Mouse (Mus musculus) MEL (cell line): ENCODE results near the gene Hagh. TPM values are rescaled to one million over a fixed set of nuclear protein-coding genes. Genes with fewer than 3 reads are reported as not detected.

Experiments
- DNase-seq: peaks from one replicate; pipeline ENCODE4 v3.0.0; 2011; ENCODE audit warnings: low read depth, low spot score
- H3K27ac ChIP-seq: 2 replicates; pipeline ENCODE4 v1.5.1; 2012; ENCODE audit warnings: low read depth, mild to moderate bottlenecking, control low read depth, low read length, moderate library complexity; ENCODE audit not compliant: control insufficient read depth
- H3K27me3 ChIP-seq, 2 experiments: fragments of 150-350 bp in 1 of 2; sonication (generic) in 1 of 2; 2 replicates each; pipeline ENCODE4 v1.6.1; 2012; ENCODE audit warnings: low read length in 2 of 2, mild to moderate bottlenecking in 2 of 2, improper control_type of control experiment in 1 of 2, moderate library complexity in 1 of 2; ENCODE audit not compliant: insufficient read depth in 2 of 2, control insufficient read depth in 1 of 2
- H3K36me3 ChIP-seq, 2 experiments: 2 replicates each; pipeline ENCODE4 v1.6.1; 2012 to 2014; ENCODE audit warnings: low read length in 2 of 2, improper control_type of control experiment in 1 of 2, inconsistent platforms in 1 of 2, mild to moderate bottlenecking in 1 of 2; ENCODE audit not compliant: insufficient read depth in 2 of 2, control insufficient read depth in 1 of 2
- H3K4me1 ChIP-seq, 2 experiments: fragments of 150-350 bp in 1 of 2; sonication (generic) in 1 of 2; 2 replicates each; pipeline ENCODE4 v1.6.1; 2012; ENCODE audit warnings: low read length in 2 of 2, improper control_type of control experiment in 1 of 2, mild to moderate bottlenecking in 1 of 2; ENCODE audit not compliant: insufficient read depth in 2 of 2, control insufficient read depth in 1 of 2
- H3K4me3 ChIP-seq, 2 experiments: fragments of 150-350 bp in 1 of 2; sonication (generic) in 1 of 2; 2 replicates each; pipeline ENCODE4 v1.5.1; 2012; ENCODE audit warnings: low read depth in 2 of 2, low read length in 2 of 2, mild to moderate bottlenecking in 2 of 2, moderate library complexity in 2 of 2, control low read depth in 1 of 2, improper control_type of control experiment in 1 of 2; ENCODE audit not compliant: control insufficient read depth in 1 of 2, insufficient read depth in 1 of 2
- H3K79me2 ChIP-seq: 2 replicates; pipeline ENCODE4 v1.6.1; 2012; ENCODE audit warnings: mild to moderate bottlenecking, low read length, moderate library complexity; ENCODE audit not compliant: control insufficient read depth, poor library complexity, insufficient read depth
- H3K9ac ChIP-seq: 2 replicates; pipeline ENCODE4 v1.6.1; 2012; ENCODE audit warnings: low read depth, mild to moderate bottlenecking, control low read depth, low read length, moderate library complexity; ENCODE audit not compliant: control insufficient read depth, poor library complexity, severe bottlenecking
- H3K9me3 ChIP-seq: fragments of 150-350 bp; sonication (generic); replicated peaks from 2 replicates; pipeline ENCODE4 v1.6.1; 2012; ENCODE audit warnings: mild to moderate bottlenecking, low read length, improper control_type of control experiment, moderate library complexity; ENCODE audit not compliant: insufficient read depth
- BHLHE40 ChIP-seq: IDR thresholded peaks from 2 replicates; pipeline ENCODE4 v1.6.1; 2012; ENCODE audit warnings: low read depth, mild to moderate bottlenecking, inconsistent platforms, low read length, improper control_type of control experiment, borderline replicate concordance
- CHD1 ChIP-seq: IDR thresholded peaks from 2 replicates; pipeline ENCODE4 v1.6.1; 2012; ENCODE audit warnings: low read depth, mild to moderate bottlenecking, inconsistent platforms, low read length, improper control_type of control experiment
- CHD2 ChIP-seq: IDR thresholded peaks from 2 replicates; pipeline ENCODE4 v1.6.1; 2011; ENCODE audit warnings: low read length, improper control_type of control experiment
- CTCF ChIP-seq, 3 experiments: IDR thresholded peaks in 2 of 3; conservative IDR thresholded peaks in 1 of 3; 2 replicates each; pipeline ENCODE4 v1.5.1; 2011 to 2012; ENCODE audit warnings: low read length in 3 of 3, low read depth in 2 of 3, mild to moderate bottlenecking in 2 of 3, improper control_type of control experiment in 1 of 3, inconsistent platforms in 1 of 3, mixed read lengths in 1 of 3, moderate library complexity in 1 of 3; ENCODE audit not compliant: control insufficient read depth in 1 of 3, insufficient read depth in 1 of 3, poor library complexity in 1 of 3, severe bottlenecking in 1 of 3
- EP300 ChIP-seq, 2 experiments: IDR thresholded peaks; 2 replicates each; pipeline ENCODE4 v1.6.1; 2011; ENCODE audit warnings: improper control_type of control experiment in 2 of 2, low read length in 2 of 2, low read depth in 1 of 2, mild to moderate bottlenecking in 1 of 2
- MAFK ChIP-seq: IDR thresholded peaks from 2 replicates; pipeline ENCODE4 v1.6.1; 2011; ENCODE audit warnings: low read depth, mild to moderate bottlenecking, low read length, improper control_type of control experiment, borderline replicate concordance
- MAX ChIP-seq: IDR thresholded peaks from 2 replicates; pipeline ENCODE4 v1.6.1; 2011; ENCODE audit warnings: low read length, improper control_type of control experiment
- MAZ ChIP-seq: IDR thresholded peaks from 2 replicates; pipeline ENCODE4 v1.6.1; 2012; ENCODE audit warnings: low read depth, mild to moderate bottlenecking, inconsistent platforms, low read length, improper control_type of control experiment
- NELFE ChIP-seq: IDR thresholded peaks from 2 replicates; pipeline ENCODE4 v1.6.1; 2011; ENCODE audit warnings: low read depth, low read length, improper control_type of control experiment
- POLR2A ChIP-seq, 2 experiments: IDR thresholded peaks; 2 replicates each; pipeline ENCODE4 v1.6.1; 2011 to 2012; ENCODE audit warnings: low read length in 2 of 2, mild to moderate bottlenecking in 2 of 2, control low read depth in 1 of 2, improper control_type of control experiment in 1 of 2, low read depth in 1 of 2, moderate library complexity in 1 of 2; ENCODE audit not compliant: control insufficient read depth in 1 of 2, insufficient read depth in 1 of 2, poor library complexity in 1 of 2
- USF2 ChIP-seq, 2 experiments: IDR thresholded peaks; 2 replicates each; pipeline ENCODE4 v1.6.1; 2011 to 2012; ENCODE audit warnings: improper control_type of control experiment in 2 of 2, low read length in 2 of 2, borderline replicate concordance in 1 of 2, inconsistent platforms in 1 of 2, low read depth in 1 of 2, mild to moderate bottlenecking in 1 of 2; ENCODE audit not compliant: insufficient read depth in 1 of 2
- ZNF384 ChIP-seq: IDR thresholded peaks from 2 replicates; pipeline ENCODE4 v1.6.1; 2012; ENCODE audit warnings: low read depth, mild to moderate bottlenecking, inconsistent platforms, low read length, improper control_type of control experiment
- polyA plus RNA-seq, 2 experiments: library from polyadenylated mRNA; stranded (reverse) in 1 of 2; unstranded in 1 of 2; fragments of >175 nt in 1 of 2; fragments of >200 nt in 1 of 2; gene quantifications; 2 replicates each; pipeline versions ENCODE4 v1.2.1 to v1.2.4; 2012; ENCODE audit warnings: low replicate concordance in 2 of 2, low read depth in 1 of 2; ENCODE audit not compliant: insufficient read length in 2 of 2, insufficient read depth in 1 of 2, missing spikeins in 1 of 2
- total RNA-seq: library from RNA; depleted of rRNA; stranded (reverse); fragments of 300-350 nt; gene quantifications from 2 replicates; pipeline ENCODE4 v1.2.3, GENCODE M21; 2012

Hagh gene
- total and polyA plus RNA-seq, 3 experiments, result 37.5 to 49.6 TPM; not detected in 1

- no peak for TF ChIP-seq USF2 (IDR thresholded peaks at IDR 0.05; ENCODE audit: borderline replicate concordance in 1 of 2, insufficient read depth in 1 of 2, low read depth in 1 of 2, low read length in 2 of 2)
- no peak for TF ChIP-seq EP300 (IDR thresholded peaks at IDR 0.05; ENCODE audit: low read depth in 1 of 2, low read length in 2 of 2)
- TF ChIP-seq MAZ, result peak; percentile 22; the same call in 1 of the 2 replicates
- no peak for TF ChIP-seq CHD1
- no peak for TF ChIP-seq MAFK
- TF ChIP-seq ZNF384, result peak; percentile 100
- TF ChIP-seq NELFE, result peak; percentile 69
- peak; percentile 98 for TF ChIP-seq CHD2
Observed at GRCm38 (mm10) chr17:24886134-24886931, 46.4 kb downstream of the Hagh start, which contains the start of the genes Nubp2 and Spsb3 (continued).

GRCm38 (mm10) chr17:24886932-24887271, 47.0 kb downstream of the Hagh start:
- H3K4me3 ChIP-seq, result peak overlapping the region; percentile 84 to 93
- TF ChIP-seq MAX (0 out of 2 replicates have a peak, but pooled peaks have one; percentile 6), BHLHE40 (no peak)
- TF ChIP-seq, all 39 proteins: peak for 1
- peaks cover 0 to 14% of the 10 kb centered on the region in 2 experiments; a peak in 1 of 4 replicates for H3K4me1 ChIP-seq
- peaks cover 0 to 2% of the 10 kb centered on the region in 2 experiments; a peak in 2 of 4 replicates for H3K36me3 ChIP-seq
- H3K27me3 ChIP-seq, result no peaks in the 10 kb centered on the region
- no peaks in the 10 kb centered on the region for H3K9me3 ChIP-seq
- DNase-seq, result no peak
- H3K27ac ChIP-seq, result peak overlapping the region; percentile 35
- H3K9ac ChIP-seq, result peak overlapping the region; percentile 89
- H3K79me2 ChIP-seq, result peaks cover 22% of the 10 kb centered on the region

GRCm38 (mm10) chr17:24887291-24888080, 47.5 kb downstream of the Hagh start:
- H3K9ac ChIP-seq, result peak overlapping the region; percentile 89
- H3K27ac ChIP-seq, result no peak overlapping the region
- TF ChIP-seq POLR2A (IDR thresholded peaks at IDR 0.05; ENCODE audit: control insufficient read depth in 1 of 2, insufficient read depth in 1 of 2, low read depth in 1 of 2, low read length in 2 of 2, poor library complexity in 1 of 2) (peak in 1 of 2 experiments; percentile 8; a peak in 1 of 4 replicates), CTCF (IDR thresholded peaks at IDR 0.05 in 2 of 3, conservative IDR thresholded peaks at IDR 0.05 in 1 of 3; ENCODE audit: control insufficient read depth in 1 of 3, insufficient read depth in 1 of 3, low read depth in 2 of 3, low read length in 3 of 3, poor library complexity in 1 of 3, severe bottlenecking in 1 of 3) (no peak)
- peaks cover 0 to 2% of the 10 kb centered on the region in 2 experiments; a peak in 3 of 4 replicates for H3K36me3 ChIP-seq
- peaks cover 0 to 14% of the 10 kb centered on the region in 2 experiments; a peak in 1 of 4 replicates for H3K4me1 ChIP-seq
- DNase-seq, result peak; percentile 47
- no peaks in the 10 kb centered on the region for H3K27me3 ChIP-seq
- peak overlapping the region; percentile 84 to 93 for H3K4me3 ChIP-seq
- no peaks in the 10 kb centered on the region for H3K9me3 ChIP-seq
- peaks cover 22% of the 10 kb centered on the region for H3K79me2 ChIP-seq
